Mouse (Mus musculus): ENCODE results near the gene Chil1.

Gene Chil1

DNA sequence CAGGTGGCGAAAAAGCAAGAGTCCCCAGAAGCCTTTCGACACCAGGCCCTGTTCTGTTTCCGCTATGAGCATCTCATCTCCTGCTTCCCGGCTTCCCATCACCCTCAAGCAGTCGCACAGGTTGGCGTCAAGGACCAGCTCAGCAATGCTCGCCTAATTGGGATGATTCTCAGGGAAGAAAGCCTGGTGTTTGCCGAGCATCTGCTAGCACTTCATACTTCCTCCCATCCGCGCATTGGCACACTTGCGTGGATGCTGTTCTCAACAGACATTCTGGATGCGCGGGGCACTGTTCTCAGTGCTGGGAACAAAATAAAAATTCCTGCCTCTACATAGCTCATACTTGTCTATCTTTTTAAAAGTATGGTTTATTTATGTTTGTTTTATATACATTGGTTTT, 22.3 kb downstream of the Chil1 start:
- DNase-seq (ENCODE audit: low spot score in 2 of 2) = no peak

DNA sequence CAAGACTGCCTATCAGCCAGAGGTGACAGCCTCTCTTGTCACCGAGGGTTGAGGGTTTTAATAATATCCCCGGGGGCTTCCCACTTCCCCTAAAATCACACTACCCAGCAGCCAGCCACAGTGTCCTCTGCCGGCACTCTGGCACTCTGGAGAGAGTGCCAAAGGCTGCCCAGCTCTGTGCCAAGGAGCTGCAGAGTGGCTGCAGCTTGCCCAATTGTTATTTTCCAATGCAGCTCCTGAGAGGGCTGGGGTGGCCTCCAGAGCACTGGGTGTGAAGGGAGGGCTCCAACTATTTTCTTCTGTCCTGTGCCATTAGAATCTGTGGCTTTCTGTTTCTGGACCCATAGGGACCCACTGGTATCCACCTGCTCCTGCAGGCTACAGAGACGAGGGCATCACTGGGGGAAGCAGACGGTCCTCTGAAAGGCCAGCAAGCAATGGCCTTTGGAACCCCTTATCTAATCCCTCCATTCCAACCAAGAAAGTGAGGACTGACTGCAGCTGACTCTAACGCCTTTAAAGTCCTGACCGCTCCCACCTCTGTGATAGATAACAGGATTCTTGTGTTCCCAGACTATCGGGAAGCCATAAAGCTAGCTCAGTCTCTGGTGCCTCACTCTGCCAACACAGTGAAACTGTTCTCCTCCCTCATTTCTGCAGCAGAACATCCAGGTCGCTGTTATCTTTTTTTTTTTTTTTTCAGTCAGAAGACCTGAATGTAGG, 23.5 kb downstream of the Chil1 start:
- no peak for DNase-seq (ENCODE audit: low spot score in 2 of 2)

DNA sequence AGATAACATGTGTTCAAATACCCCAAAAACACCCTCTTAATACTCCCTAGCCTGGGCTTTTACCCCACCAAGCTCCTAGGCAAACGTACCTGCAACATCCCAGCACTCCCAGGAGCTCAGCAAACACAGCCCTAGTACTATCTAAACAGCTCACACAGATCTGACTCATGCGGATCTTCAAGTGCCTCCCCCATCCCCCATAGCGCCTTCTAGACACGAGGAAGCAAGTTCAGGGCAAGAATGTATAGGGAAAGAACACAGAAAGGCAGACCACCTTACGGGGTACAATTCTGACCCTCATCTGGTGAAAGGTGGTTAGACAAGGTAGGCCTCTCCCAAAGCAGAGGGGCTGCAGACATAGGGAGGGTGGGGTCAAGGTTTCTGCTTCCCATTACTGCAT, 24.1 kb downstream of the Chil1 start:
- DNase-seq (ENCODE audit: low spot score in 2 of 2) = no peak

DNA sequence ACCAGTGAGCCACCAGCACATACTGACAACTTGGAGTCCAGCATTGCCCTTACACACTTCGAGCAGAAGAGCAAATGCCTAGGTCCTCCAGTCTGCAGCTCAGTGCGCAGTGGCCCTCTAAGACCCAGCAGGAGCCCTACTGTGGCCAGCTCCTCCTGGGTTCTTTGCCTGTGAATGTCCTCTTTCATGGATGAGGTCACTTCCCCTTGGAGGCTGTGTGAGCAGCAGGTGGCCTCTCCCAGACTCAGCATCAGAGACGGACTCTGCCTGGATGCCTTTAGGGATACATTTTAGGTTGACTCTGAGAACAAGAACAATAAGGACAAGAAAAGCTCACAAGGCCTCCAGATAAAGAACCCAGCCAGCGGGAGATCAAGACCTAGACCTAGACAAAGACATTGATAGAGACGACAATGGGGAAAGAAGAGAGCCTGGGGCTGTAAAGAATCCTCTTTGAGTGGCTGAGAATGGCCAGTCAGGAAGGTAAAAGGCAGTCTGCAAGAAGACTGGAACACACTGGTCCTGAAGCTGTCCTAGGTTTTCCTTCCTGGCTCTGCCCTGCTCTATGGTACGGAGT, 28.3 kb downstream of the Chil1 start:
- no peak for DNase-seq (ENCODE audit: low spot score in 2 of 2)

DNA sequence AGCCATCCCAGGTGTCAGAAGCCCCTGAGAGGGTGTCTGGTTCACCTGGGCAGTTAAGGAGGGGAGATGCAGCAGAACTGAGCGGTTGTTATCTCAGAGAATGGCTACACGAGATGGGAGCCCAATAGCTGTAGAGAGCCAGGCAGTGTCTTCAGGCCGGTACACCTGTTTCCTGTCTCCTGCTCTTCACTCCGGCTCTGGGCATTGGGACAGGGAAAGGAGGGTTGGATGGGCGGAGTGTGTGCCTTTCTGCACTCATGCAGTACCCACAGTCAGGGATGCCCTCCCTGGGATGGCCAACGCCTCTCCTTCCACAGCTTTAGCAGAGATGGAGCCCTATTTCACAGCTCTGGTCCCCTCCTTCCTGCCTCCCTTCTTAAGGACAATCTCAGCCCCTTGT, 29.1 kb downstream of the Chil1 start:
- DNase-seq (ENCODE audit: low spot score in 2 of 2) = no peak

DNA sequence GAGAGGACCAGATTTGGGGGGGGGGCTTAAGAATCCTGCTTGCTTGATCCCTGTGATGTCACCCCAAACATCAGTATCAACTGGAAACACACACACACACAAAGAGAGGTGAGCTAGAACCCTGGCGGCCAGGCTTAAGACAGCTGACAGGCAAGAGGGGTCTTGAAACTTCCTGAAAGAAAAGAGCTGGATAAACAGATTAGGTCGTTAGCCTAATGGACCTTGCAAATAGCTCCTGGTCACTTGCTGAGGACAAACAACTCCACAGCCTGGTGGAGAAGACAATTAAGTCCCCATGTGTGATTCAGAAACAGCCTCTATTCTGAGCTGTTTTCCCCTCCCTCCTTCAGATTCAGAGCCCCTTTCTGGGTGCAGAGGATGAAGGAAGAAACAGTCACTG, 29.7 kb downstream of the Chil1 start:
- no peak for DNase-seq (ENCODE audit: low spot score in 2 of 2)

DNA sequence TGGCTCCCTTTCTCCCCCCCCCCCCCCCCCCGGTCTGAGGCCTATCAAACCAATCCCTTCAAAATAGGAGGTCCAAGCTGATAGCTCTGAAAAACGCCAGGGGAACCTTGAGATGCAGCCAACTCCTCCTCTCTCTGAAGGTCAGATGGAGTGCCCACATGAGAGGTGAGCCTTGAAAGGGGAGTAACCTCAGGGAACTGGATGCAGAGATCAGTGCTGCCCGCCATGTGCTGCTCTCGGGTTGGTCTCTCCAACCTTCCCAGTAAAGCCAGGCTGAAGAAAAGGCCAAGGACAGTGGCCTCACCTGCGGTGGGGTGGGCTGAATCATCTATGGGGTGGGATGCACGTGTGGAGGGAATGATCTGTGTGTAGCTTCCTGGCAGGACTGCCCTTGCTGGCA, 30.4 kb downstream of the Chil1 start:
- no peak for DNase-seq (ENCODE audit: low spot score in 2 of 2)

DNA sequence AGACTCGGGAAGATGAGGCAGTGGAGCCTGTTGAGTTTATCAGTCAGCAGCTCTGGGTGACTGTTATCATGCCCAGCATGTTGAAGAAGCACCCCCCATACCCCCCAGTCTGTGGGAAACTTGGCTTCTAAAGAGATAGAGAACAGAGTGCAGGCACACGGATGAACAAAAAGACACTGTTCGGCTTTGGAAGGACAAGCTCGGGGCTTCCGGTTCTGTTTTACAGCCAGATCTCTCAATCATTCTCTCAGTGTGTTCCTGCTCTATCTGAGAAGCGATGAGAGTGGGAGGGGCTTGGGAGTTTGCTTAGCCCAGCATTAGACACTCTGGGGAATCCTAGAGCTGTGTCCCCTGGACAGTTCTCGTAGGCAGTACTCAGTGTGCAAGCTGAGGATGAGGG, 31.4 kb downstream of the Chil1 start:
- DNase-seq (ENCODE audit: low spot score in 2 of 2) = no peak

DNA sequence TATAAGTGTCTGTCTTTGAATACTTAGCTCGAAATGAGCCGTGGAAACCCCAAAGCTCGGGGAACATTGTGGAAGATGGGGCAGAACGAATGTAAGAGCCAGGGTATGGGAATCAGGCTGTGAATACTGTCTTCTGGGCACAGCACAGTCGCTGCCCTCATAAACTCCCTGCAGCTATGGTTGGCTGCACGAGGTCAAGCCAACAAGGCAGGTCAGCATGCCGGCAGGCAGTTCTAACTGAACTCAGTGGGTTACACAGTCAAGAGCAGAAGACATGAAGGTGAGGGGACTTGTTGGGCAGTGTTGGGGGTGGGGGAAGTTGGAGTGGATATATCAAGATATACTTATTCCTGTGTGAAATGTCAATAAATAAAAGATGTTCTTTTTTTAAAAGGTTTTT, 33.1 kb downstream of the Chil1 start:
- no peak for DNase-seq (ENCODE audit: low spot score in 2 of 2)

DNA sequence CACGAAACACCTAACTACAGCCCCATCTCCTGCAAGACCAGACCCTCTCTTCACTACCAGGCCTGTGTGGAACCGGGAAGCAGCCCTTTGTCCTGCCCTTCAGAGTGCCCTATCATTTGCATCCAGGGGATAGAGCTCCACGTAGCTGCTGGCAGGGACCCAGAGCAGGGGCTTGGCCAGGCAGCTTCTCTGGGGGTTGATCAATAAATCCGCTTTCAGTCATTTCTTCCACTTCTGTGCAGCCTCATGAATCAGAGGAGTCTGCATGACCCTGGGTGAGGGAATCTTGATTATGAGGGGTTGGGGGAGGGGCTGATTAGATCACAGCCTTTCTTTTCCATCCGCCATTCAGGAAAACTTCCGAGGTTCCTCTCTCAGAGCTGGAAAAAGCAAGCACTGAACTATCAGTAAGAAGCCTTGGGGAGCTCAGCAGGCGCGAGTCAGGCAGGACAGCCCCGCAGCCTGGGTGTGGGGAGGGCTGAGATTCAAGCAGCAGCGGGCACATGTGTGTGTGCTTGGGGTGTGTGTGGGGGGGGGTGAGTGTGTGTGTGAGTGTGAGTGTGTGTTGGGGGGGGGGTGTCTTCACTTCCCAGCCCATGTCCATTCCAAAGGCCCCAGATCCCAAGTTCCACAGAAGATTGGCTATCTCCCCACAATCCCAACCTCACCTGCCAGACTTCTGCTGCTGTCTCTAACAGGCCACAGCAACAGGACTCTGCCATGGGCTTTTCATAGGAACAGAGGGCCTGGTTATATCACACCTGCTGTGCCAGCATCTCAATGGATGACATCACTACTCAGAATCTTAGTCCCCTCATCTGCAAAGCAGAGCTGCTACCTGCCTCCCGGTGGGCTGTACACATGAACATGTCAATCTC, 34.0 kb downstream of the Chil1 start:
- no peak for DNase-seq (ENCODE audit: low spot score in 2 of 2)

DNA sequence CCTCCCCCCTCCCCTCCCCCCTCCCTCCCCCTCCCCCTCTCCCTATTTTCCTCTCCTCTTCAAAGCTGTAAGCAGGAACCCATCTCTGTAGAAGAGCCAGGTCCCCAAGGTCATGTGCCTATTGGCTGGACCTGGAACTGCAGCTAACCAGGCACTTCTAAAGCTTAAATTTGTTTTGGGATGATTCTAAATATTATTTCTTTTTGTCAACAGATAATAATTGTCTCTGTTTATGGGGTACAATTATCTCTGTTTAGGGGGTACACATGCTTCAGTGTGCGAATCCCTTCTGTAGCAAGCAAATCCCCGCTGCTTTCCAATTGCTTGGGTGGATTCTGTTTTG, 34.6 kb downstream of the Chil1 start:
- DNase-seq (ENCODE audit: low spot score in 2 of 2) = no peak

DNA sequence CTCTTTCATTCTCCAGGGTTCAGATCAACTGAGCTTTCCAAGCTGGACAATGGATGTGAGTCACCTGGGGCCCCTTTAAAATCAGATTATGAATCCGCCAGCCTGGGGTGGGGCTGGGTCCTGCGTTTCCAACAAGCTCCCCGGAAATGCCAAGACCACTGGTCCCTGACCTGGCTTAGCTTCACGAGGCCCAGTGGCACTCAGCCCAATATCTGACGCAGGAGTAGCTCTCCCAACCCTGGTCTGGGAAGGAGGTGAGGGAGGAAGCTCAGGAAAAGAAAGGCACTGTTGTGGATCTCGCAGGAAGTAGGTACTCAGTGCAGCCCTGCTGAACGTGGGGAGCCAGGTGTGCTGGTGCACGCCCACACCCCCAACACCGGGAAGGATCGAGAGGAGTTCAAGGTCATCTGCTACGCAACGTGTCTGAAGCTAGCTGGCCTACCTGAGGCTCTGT, 35.1 kb downstream of the Chil1 start:
- no peak for DNase-seq (ENCODE audit: low spot score in 2 of 2)

DNA sequence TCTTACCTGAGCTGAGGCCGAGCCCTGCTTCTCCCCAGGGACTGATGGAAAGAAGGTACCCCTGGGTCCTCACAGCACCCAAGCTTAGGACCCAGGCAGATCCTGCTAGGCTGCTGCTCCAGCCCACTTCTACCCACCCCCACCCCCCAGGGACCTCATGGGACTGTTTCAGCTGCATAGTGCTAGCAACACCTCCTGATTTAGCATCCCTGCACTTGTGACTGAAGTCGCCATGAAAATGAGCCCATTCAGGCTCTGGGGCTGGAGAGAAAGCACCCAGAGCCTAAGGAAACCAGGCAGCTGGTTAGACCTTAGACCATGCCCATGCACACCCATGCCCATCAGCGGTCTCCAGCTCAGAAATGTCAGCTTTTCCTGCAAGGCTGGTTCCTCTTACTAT, 36.0 kb downstream of the Chil1 start:
- DNase-seq (ENCODE audit: low spot score in 2 of 2) = no peak

DNA sequence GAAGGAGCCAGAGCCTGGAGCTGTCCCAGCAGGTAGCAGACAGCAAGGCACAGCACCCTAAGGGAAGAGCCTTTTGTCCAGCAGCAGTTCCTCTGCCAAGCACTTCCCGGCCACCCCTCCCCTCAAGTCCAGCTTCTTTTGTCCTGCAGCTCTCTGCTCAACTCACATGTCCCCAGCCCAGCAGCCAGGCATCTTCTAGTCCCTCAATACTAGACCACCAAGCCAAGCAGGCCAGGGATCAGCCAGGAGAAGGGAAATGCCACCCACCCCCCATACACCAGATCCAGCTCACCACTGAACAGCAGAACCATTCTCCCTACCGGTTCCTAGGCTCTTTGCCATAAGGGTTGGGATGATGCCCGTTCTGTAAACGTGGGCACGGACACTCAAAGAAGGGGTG, 37.6 kb downstream of the Chil1 start:
- no peak for DNase-seq (ENCODE audit: low spot score in 2 of 2)

DNA sequence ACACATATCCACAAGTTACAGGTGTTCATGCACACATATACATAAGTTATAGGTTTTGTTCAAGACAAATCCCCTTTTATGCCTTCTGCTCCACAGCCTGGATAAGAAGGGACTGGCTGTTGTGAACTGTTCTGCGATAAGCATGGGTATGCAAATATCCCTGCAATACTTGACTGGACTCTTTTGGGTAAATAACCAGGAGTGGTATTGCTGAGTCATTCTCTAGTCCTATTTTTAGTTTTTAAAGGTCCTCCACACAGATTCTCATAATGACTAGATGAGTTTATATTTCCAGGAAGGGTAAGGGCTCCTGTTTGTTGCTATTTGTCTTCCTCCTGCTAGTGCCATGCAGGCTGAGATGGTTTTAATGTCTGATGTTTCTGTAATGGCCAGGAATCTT, 39.2 kb downstream of the Chil1 start:
- DNase-seq (ENCODE audit: low spot score in 2 of 2) = no peak

DNA sequence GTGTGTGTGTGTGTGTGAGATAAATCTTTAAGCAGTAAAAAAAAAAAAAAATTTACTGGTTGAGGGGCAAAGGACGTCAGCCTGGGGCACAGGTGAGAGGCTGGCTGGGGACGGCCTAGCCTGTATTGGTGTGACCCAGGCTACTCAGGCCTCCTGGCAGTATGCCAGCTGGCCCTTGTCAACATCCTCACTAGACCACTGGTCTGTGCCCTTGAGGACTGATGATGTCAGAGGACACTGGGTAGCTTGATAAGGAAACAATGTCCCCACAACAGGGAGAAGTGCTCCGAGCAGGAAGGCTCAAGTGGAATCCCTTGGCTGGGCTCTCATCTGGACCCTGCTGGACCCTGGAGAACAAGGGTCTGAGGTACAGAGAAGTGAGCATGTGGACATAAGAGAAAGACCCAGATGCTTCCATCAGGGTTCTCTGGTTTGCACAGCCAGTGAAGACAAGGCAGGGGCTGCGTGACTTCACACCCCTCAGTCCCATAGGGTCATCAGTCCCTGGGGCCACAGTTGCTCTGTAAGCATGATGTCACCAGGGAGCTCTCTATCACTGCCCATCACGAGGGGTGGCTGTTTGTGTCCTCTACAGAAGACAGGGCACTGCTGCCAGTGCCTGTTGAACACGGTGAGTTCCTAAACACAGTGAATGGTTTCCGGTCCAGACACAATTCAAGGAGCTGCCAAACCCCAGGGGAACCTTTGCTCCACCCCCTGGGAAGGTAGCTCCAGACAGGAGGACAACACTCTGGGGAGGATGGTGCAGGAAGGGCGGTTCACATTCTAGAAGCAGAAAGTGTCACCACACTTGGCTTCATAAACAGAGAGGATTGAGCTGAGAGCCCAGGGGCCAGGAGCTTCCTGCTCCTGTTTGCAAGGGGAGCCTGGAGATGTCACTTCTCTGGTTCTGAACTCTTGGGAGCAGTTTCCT, 40.4 kb downstream of the Chil1 start:
- DNase-seq (ENCODE audit: low spot score in 2 of 2) = no peak

DNA sequence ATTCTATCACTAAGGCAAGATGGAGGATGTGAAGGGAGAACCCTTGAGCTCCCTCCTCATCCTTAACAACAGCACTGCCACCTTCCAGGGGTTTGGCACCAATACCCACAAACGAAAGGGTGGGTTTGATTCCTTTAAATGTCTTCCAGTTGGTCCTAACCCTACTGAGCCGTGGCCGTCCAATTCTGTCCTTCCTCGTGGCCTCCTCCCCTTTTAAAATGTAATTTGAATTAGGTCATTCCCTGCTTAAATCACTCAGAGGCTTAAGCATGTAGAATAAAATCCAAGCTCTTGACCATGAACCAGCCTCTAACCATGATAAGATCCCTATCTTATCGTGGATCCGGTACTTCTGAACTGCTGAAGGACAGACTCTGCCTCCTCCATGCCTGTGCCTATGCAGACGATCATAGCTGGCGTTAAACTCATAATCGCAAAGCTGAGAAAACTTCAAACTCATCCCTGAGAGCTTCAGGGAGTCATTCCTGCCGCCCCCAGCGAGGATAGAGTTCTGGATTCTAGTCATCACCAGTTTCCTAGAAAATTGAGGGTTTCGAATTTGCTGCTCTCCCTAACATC, 42.8 kb downstream of the Chil1 start:
- no peak for DNase-seq (ENCODE audit: low spot score in 2 of 2)

DNA sequence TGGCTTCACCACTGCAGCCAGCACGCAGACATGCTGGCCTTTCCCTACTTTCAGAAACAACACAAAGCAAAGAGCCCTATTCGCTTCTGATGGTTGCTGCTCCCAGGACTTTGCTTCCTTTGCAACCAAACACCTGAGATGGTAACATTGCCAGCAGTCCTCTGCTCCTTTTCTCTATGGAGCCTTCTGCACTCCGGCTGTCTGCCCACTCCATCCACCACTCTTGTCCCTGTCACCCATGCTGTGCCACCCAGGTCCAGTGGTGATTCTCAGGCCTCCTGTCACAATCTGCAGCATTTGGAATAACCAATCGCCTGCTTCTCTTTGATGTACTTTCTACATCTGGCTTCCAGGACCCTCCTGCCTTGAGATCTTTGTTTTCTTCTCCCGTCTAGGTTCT, 43.4 kb downstream of the Chil1 start:
- DNase-seq (ENCODE audit: low spot score in 2 of 2) = no peak

DNA sequence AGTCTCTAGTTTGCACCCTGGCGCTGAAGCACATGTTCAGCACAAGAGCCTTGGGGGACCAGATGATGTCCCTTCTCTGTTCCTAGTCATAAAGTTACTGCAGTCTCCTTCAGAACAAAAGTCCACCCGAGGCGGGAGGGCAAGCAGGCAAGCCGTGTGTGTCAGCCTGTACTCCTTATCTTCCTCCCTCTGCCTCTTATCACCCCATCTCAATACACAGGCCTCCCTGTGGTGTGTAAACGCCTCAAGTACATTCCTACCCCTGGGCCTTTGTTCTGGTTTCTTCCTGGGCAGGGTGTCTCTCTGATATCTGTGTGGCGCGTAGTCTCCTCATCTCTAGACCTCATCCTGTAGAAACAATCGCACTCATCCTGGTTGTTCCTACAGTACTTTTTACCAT, 44.8 kb downstream of the Chil1 start:
- no peak for DNase-seq (ENCODE audit: low spot score in 2 of 2)

DNA sequence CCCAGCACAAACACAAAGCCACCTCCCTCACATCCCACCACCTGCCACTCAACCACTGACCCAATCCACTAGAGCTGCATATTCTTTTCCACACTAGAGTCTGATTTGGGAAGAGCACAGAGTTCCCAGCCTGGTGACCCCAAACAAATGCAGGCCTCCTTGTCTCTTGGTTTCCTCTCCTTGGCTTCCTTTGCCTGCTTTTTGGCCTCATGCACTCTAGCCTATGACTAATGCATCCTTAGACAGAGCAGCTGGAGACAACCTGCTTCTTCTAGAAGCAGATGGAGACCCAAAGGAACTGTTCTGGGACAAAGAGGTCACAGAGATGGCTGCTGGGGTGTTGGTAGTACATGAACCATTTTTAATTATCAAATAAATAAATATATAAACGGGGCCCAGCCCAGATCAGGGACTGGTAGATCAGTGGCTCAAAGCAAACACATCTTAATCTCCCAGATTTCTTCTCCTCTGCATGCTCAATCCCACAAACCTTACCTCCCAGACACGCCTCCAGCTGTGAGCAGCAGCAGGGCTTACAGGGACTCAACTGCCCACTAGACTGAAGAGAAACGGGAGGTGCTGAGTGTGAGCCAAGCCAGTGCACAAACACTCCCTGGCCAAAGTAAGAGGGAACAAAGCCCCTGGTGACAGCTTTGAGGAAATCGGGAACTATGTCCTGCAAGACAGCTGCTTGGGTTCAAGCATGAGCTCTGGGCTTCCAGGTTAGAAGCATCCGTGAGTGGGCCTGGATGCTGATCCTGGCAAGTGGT, 48.0 kb downstream of the Chil1 start:
- DNase-seq (ENCODE audit: low spot score in 2 of 2) = no peak

All from natural killer cell, adult 2 months (primary cell).